Mouse (Mus musculus) lung, postnatal 0 days (tissue): ENCODE data around the gene S100a2.

ENCODE experiments used
- CTCF ChIP-seq: IDR thresholded peaks from 2 replicates; pipeline ENCODE4 v1.5.1; 2016; ENCODE audit warnings: antibody characterized with exemption, mild to moderate bottlenecking
- EP300 ChIP-seq: IDR thresholded peaks from 2 replicates; pipeline ENCODE4 v1.6.1; 2016; ENCODE audit warnings: antibody characterized with exemption, mild to moderate bottlenecking, control low read depth

- TF ChIP-seq CTCF: no peak
- no peak for TF ChIP-seq EP300
These were observed 24.1 kb downstream of the S100a2 start for GRCm38 (mm10) chr3:90614148-90614530.
